Mouse (Mus musculus) thymus, postnatal 10 days (tissue): ENCODE results near the gene Trim32.

Experiments
- DNase-seq, 2 experiments: peaks; one replicate each; pipeline ENCODE4 v3.0.0; 2021; ENCODE audit warnings: low spot score in 2 of 2

Trim32 gene

DNA sequence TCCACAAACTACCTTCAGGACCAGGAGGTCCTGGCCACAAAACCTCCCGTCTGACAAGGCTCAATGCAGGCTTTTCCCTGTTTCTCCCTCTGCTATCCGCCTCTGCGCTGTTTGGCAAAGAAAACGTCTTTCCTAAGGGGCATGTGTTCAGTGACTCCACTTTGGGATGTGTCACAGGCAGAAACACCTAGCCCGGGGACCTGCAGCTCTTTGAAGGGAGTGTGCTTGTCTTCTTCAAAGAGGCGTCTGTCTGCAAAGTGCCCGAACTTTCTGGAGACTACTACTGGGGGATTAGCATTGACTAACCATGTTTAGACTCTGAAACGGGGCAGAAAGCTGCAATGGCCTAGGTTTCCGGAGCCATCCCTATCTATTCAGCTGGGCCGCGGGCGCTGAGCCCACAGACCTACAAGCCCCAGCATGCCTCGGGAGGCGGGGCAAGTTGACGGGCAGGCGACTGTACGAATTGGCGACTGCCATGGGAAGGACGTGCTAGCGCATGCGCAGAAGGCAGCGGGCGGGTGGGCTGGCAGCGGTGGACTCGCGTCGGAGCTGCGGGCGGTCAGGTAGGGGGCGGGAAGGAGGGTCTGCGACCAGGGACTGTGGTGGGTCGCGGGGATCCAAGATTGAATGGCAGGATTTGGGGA lies at the start of gene Trim32:
Gene Trim32, plus strand, starts transcription at position 483 of the 647 bp plus-strand sequence.
- DNase-seq = peak; percentile 96 to 99

GRCm38 (mm10) chr4:65565493-65565892 lies 39.3 kb upstream of the Trim32 start:
- no peak for DNase-seq

- DNase-seq = no peak
Measured at GRCm38 (mm10) chr4:65580254-65580653, 24.5 kb upstream of the Trim32 start.

GRCm38 (mm10) chr4:65586947-65587346 lies 17.8 kb upstream of the Trim32 start:
- DNase-seq = no peak

GRCm38 (mm10) chr4:65589780-65590179 lies 15.0 kb upstream of the Trim32 start:
- DNase-seq = peak in 1 of 2 experiments; percentile 18

DNA sequence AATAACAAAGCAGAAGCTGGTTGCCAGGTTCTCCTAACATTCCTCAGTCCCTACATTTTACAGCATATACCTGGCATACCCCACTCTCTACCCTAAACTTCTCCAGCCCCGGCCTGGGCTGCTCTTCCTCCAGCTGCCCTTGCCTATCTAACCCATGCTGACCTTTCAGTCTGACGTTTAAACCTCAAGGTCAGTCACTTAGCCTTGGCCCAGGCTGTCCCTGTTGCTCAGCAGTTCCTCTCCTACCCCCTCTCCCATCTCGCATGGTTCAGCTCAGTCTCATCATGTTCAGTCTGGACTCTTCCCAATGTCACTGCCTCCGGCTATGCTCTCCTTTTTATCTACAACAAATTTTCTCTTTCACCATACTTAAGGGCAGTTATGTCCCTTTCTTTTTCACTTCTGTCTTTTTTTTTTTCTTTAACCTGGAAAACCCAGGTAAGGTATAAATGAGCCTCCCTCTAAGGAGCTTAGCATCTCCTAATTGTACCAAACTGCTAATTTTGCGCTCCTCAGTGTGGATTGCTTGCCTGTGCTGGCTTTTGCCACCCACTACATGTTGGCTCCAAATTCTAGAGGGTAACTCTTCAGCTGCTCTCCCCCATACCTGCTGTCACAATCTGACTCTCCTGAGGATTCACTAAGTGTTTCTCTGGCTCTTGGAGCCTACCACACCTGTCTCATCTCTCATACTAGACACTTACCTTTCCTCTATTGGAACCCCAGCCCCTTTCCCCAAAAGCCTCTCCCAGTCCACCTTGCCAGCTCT lies 10.0 kb upstream of the Trim32 start:
- no peak for DNase-seq

DNA sequence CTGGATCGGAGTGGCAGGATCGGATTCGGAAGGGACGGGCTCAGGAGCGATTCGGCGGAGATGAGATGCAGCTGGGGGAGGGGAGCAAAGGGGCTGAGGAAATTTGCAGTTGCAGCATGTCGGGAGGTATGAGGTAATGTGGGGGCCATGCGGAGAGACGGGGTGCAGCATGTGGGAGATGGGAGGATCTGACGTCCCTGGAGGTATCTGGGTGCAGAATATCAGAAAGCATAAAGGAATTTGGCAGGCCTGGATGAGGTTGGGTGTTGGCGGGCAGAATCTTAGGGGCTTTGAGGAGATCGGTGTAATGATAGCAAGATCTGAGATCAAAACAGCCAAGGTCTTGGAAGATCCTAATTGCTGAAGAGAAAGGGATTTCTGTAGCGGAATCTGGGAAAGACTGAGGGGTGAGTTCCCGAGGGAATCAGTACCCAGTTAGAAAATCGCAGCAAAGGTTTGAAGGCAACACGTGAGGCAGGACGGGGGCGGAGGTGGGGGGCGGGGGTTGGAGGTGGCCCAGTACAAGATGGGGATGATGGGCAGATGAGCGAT lies 441 bp downstream of the Trim32 start:
- no peak for DNase-seq

DNA sequence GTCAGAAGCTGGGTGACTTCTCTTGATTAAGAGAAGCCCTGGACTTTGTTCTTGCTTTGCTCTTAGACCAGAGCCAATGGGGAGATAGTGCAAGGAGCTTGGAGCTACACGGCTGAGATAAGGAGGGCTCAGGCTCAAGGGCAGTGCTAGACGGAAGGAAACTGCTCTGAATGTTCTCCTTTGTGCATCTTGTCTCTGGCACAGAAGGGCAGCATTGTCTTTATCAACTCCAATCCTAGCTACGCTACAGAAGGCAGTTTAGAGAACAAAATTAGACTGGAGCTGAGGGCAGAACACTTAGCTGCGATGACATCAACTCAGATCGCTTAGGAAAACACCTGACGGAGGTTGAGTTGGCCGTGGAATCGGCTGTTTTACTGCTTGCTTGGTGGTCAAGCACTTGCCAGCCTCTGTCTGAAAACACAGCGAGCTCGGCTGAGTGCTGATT lies 2.4 kb downstream of the Trim32 start:
- no peak for DNase-seq

- no peak for DNase-seq
Measured at GRCm38 (mm10) chr4:65608112-65608511, 3.3 kb downstream of the Trim32 start.

GRCm38 (mm10) chr4:65610329-65610728 lies 5.5 kb downstream of the Trim32 start:
- no peak for DNase-seq

- no peak for DNase-seq
Measured at GRCm38 (mm10) chr4:65610896-65611295, 6.1 kb downstream of the Trim32 start.

DNA sequence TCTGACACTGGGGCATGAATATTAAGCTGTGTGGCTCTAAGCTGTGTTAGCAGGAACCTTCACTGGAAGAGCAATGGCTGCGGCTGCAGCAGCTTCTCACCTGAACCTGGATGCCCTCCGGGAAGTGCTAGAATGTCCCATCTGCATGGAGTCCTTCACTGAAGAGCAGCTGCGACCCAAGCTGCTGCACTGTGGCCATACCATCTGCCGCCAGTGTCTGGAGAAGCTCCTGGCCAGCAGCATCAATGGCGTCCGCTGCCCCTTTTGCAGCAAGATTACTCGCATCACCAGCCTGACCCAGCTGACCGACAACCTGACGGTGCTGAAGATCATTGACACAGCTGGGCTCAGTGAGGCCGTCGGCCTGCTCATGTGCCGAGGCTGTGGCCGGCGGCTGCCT lies 8.3 kb downstream of the Trim32 start:
- DNase-seq = no peak

GRCm38 (mm10) chr4:65620125-65620524 lies 15.3 kb downstream of the Trim32 start:
- DNase-seq = no peak

- no peak for DNase-seq
Measured at GRCm38 (mm10) chr4:65638231-65638630, 33.4 kb downstream of the Trim32 start.

DNA sequence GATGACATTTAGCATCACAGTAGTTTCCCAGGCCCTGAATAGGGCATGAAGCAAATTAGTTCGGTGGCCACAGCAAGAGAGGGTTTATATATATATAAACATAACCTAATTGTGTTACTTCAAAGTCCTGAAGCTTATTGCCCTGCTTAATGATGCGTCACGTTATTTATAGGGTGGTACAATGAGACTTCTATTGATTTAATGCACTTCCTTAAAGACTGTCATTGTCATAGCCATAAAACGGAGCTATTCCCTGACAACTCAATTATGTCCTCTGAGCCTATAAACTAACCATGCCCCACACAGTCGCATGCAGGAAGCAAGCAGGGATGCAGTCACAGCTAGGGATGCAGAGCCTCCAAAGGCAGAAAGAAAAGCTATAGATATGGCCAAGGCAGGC lies 37.8 kb downstream of the Trim32 start:
- DNase-seq = no peak

GRCm38 (mm10) chr4:65654723-65655122 lies 49.9 kb downstream of the Trim32 start:
- DNase-seq = peak in 1 of 2 experiments; percentile 8

- DNase-seq = no peak
Measured at GRCm38 (mm10) chr4:65663176-65663575, 58.4 kb downstream of the Trim32 start.
